Mouse (Mus musculus) bone marrow macrophage, adult 2 months (primary cell): ENCODE results near the gene Nmi. TPM values are rescaled to one million over a fixed set of nuclear protein-coding genes. Genes with fewer than 3 reads are reported as not detected.

Source experiments
- H3K27ac ChIP-seq: 2 replicates; pipeline ENCODE4 v1.5.1; 2012; ENCODE audit warnings: low read depth, low read length; ENCODE audit not compliant: insufficient read depth
- H3K4me1 ChIP-seq: 2 replicates; pipeline ENCODE4 v1.6.1; 2012; ENCODE audit warnings: low read length; ENCODE audit not compliant: control insufficient read depth, insufficient read depth
- H3K4me3 ChIP-seq: 2 replicates; pipeline ENCODE4 v1.5.1; 2012; ENCODE audit warnings: mild to moderate bottlenecking, low read length, moderate library complexity; ENCODE audit not compliant: insufficient read depth
- CTCF ChIP-seq: IDR thresholded peaks from 2 replicates; pipeline ENCODE4 v1.5.1; 2012; ENCODE audit warnings: low read depth, mild to moderate bottlenecking, low read length, moderate library complexity
- POLR2A ChIP-seq: IDR thresholded peaks from 2 replicates; pipeline ENCODE4 v1.6.1; 2012; ENCODE audit warnings: mild to moderate bottlenecking, low read depth, low read length, borderline replicate concordance
- polyA plus RNA-seq: library from polyadenylated mRNA; stranded (reverse); fragments of >200 nt; gene quantifications from 2 replicates; pipeline ENCODE4 v1.2.4, GENCODE M21; 2012; ENCODE audit not compliant: missing spikeins, insufficient read depth, insufficient read length

Gene Nmi
- polyA plus RNA-seq, 1 experiment, result 33.7 TPM

GRCm38 (mm10) chr2:51931241-51931640, 42.1 kb downstream of the Nmi start:
- TF ChIP-seq POLR2A, result no peak
- TF ChIP-seq CTCF, result no peak
- Histone ChIP-seq H3K4me3 (no peak overlapping the region), H3K27ac (no peak overlapping the region), H3K4me1 (peaks cover 11% of the 10 kb centered on the region)

- H3K27ac ChIP-seq, result no peak overlapping the region
- no peaks in the 10 kb centered on the region for H3K4me1 ChIP-seq
- H3K4me3 ChIP-seq, result no peak overlapping the region
- TF ChIP-seq POLR2A (no peak), CTCF (peak; percentile 35; the same call in 1 of the 2 replicates)
Observed at GRCm38 (mm10) chr2:51914944-51915680, 58.2 kb downstream of the Nmi start.

GRCm38 (mm10) chr2:51914532-51914931, 58.8 kb downstream of the Nmi start:
- no peaks in the 10 kb centered on the region for H3K4me1 ChIP-seq

GRCm38 (mm10) chr2:51912740-51913139, 60.6 kb downstream of the Nmi start:
- Histone ChIP-seq H3K27ac (no peak overlapping the region), H3K4me3 (no peak overlapping the region), H3K4me1 (no peaks in the 10 kb centered on the region)
- no peak for TF ChIP-seq CTCF
- TF ChIP-seq POLR2A, result no peak

More at GRCm38 (mm10) chr2:51914532-51914931, 58.8 kb downstream of the Nmi start:
- Histone ChIP-seq H3K4me3 (no peak overlapping the region), H3K27ac (no peak overlapping the region)
- TF ChIP-seq POLR2A (no peak), CTCF (no peak)

GRCm38 (mm10) chr2:51911864-51912263, 61.4 kb downstream of the Nmi start:
- TF ChIP-seq POLR2A, result no peak
- TF ChIP-seq CTCF, result no peak
- no peak overlapping the region for H3K4me3 ChIP-seq
- no peaks in the 10 kb centered on the region for H3K4me1 ChIP-seq
- no peak overlapping the region for H3K27ac ChIP-seq

- Histone ChIP-seq H3K4me1 (no peaks in the 10 kb centered on the region), H3K4me3 (no peak overlapping the region), H3K27ac (no peak overlapping the region)
- TF ChIP-seq CTCF (no peak), POLR2A (no peak)
Observed at GRCm38 (mm10) chr2:51907538-51908110, 65.7 kb downstream of the Nmi start.

- Histone ChIP-seq H3K4me3 (no peak overlapping the region), H3K4me1 (no peaks in the 10 kb centered on the region), H3K27ac (no peak overlapping the region)
- TF ChIP-seq CTCF (no peak), POLR2A (no peak)
Observed at GRCm38 (mm10) chr2:51905637-51906036, 67.7 kb downstream of the Nmi start.

Other genes starting within 250 kb of the Nmi start
- gene Rbm43, start 38.3 kb downstream of the Nmi start, polyA plus RNA-seq, result 25.6 and 29.4 TPM in 2 replicates
- not detected in 2 replicates for gene Tnfaip6, start 64.5 kb upstream of the Nmi start, polyA plus RNA-seq
- 9.0 and 9.3 TPM in 2 replicates for gene Rif1, start 99.3 kb upstream of the Nmi start, polyA plus RNA-seq